Mouse (Mus musculus) brain, adult 10 weeks (tissue): ENCODE data around the gene Gstm3. TPM values are rescaled to one million over a fixed set of nuclear protein-coding genes. Genes with fewer than 3 reads are reported as not detected.

ENCODE experiments used
- polyA plus RNA-seq: library from polyadenylated mRNA; stranded (reverse); fragments of 350-450 nt; fragmentation: Illumina TruSeq; extraction: RNeasy Lipid Tissue Mini Kit (QIAGEN cat#74804); gene quantifications from one replicate; pipeline ENCODE4 v1.2.3, GENCODE M21; 2015; ENCODE audit warnings: low read depth, low replicate concordance

The Gstm3 gene
- not detected for polyA plus RNA-seq

DNA sequence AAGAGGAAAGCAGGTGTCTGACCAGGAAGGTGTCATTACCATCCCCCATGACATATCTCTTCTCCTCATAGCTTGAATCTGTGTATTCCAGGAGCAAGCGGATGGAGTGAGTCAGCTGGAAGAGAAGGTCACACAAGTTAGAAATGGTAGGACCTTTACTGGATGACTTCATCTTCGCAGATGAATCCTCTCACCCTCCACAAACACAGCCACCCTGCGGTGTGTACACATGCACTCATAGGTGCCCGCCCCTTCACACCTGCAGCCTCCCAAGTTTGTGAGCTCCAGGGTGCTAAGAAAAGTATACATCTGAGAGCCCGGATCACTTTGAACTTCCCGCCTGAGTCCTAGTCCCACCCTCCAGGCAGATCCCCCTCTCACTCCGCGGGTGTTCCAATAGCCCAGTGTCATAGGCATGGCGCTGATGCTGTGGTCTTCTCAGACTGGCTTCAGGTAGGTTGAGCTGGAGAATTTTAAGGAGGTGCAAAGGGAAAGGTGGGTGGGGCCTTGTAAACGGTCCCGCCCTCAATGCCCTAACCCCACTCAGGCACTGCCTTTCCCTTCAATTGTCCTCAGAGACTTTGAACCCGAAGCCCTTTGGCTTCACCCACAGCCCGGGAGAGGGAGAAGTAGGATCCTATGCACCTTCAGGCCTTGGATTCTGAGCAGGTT is at the start of gene Gstm3:
Gene Gstm3 (minus strand): TSS at position 560 of the 672 bp plus-strand sequence.

DNA sequence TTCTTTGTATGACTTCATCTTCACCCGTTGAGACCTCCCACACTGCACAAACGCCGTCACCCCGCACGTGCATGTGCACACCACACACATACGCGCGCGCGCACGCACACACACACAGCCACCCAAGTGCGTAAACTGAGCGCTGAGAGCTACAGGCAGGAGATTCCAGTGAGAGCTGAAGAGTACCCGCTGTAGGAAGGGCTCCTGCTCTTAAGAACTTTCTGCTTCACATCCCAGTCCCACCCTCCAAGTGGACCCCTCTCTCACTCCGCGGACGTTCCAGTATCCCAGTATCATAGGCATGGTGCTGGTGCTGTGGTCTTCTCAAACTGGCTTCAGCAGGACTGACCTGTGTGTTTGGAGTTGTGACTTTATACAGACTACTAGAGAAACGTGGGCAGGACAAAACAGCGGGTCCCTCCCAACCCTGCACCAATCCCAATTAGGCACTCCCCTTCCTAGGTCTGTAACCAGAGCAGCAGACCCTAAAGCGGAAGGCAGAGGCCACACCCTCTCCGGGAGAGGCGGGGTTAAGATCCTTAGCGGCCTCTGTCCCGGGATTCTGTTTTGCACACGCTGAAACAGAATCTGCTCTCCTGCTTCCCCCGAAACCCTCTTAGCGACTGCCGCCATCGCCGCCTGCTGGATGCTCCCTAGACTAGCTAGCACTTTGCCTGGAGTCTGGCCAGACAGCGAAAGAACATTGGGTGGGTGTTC is 48.5 kb upstream of the Gstm3 start, which contains the start of gene Gstm1:
Gene Gstm1 (minus strand): TSS at position 501 of the 717 bp plus-strand sequence.

DNA sequence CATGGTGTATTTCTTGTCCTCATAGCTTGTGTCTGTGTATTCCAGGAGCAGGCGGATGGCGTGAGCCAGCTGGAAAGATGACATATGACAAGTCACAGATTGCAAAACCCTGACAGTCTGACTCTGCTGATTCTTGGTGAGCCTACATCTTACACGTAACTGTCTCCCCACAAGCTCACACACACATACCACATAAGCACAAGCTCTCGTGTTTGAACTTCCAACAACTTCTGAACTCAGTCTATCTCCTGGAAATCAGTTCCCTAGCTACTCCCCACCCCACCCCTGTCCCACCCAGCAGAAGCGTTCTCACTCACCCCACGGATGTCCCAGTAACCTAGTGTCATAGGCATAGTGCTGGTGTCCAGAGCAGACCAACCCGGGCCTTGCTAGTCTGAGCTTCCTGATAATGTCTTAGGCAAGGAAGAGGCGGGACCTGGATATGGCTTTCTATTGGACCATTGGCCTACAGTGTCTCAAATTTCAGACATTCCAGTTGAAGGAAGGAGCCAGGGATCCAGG is 17.0 kb upstream of the Gstm3 start, which contains the start of gene Gstm2:
Gene Gstm2 (minus strand): TSS at position 413 of the 522 bp plus-strand sequence.

DNA sequence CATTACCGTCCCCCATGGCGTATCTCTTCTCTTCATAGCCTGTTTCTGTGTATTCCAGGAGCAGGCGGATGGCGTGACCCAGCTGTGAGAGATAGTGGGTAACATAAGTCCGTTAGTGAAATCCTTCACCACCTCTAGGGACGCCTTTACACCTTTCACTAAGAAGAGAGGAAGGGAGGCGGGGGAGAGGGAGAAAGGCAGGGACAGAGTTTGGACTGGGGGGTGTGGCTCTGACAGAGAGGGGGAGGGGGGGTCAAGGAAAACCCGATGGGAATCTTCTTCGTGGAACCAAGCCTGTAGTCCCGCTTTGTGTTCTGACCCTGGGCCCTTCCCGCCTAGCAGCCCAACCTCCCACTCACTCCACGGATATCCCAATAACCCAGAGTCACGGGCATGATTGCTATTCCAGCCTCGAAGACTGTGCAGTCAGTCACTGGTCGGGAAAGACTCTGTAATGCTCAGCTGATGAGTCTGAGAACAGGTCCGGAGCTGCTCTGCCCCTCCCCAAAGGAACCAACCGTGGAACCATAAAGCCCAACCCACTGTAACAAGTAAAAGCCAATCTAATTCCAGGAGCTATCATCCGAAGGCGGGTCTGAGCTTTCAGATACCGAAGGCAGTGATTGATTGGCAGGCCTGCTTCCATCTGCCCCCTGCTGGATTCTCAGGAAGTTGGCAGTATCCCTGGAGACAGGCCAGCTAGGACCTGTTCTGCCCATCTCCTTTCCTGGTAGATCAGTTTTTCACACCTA is 25.7 kb downstream of the Gstm3 start, which contains the start of gene Gstm6:
Gene Gstm6 (minus strand): TSS at position 511 of the 752 bp plus-strand sequence.

DNA sequence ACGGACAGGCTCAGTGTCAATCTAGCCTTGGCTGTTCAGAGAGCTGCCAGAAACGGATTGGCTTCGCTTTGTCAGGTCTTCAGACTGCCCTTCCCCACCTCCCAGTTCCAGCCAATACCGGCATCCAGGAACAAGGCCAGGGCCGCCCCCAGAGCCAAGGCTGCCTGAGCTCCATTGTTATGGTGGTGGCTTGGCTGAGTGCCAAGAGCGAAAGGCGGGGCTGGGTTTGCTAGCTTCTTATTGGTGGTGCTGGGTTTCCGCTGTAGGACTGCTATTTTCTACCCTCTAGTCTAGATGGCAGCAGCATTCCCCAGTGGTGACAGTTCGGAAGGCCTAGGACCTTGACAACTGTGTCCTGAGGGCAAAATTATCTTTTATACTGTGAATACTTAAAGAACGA is 37.4 kb downstream of the Gstm3 start, which contains the start of gene Gstm7:
Gene Gstm7 (minus strand): TSS at position 148 of the 400 bp plus-strand sequence.

Other genes starting within 250 kb of the Gstm3 start
- 12.9 TPM for gene Csf1, start 208.8 kb downstream of the Gstm3 start, polyA plus RNA-seq
- gene Eps8l3, start 92.1 kb downstream of the Gstm3 start, polyA plus RNA-seq = not detected
- gene Gstm5, start 73.5 kb downstream of the Gstm3 start, polyA plus RNA-seq = 496 TPM
- 39.0 TPM for gene Gstm7, start 37.5 kb downstream of the Gstm3 start, polyA plus RNA-seq
- gene Gstm6, start 25.5 kb downstream of the Gstm3 start, polyA plus RNA-seq = 13.1 TPM
- gene Gstm2, start 17.2 kb upstream of the Gstm3 start, polyA plus RNA-seq = 4.4 TPM
- gene Gstm1, start 48.7 kb upstream of the Gstm3 start, polyA plus RNA-seq = 334 TPM
- gene Gstm4, start 75.6 kb upstream of the Gstm3 start, polyA plus RNA-seq = 11.8 TPM
- 48.7 TPM for gene Ampd2, start 117.4 kb upstream of the Gstm3 start, polyA plus RNA-seq
- not detected for gene Gnat2, start 123.5 kb upstream of the Gstm3 start, polyA plus RNA-seq
- gene Gnai3, start 176.9 kb upstream of the Gstm3 start, polyA plus RNA-seq = 29.1 TPM
- gene Gpr61, start 185.6 kb upstream of the Gstm3 start, polyA plus RNA-seq = 11.3 TPM
- gene Amigo1, start 217.1 kb upstream of the Gstm3 start, polyA plus RNA-seq = 48.1 TPM
- 18.0 TPM for gene Cyb561d1, start 231.9 kb upstream of the Gstm3 start, polyA plus RNA-seq
- 19.3 TPM for gene Atxn7l2, start 241.7 kb upstream of the Gstm3 start, polyA plus RNA-seq